Mouse (Mus musculus): ENCODE results near the gene Gramd4. TPM values are rescaled to one million over a fixed set of nuclear protein-coding genes. Genes with fewer than 3 reads are reported as not detected.

The Gramd4 gene
- total and polyA plus RNA-seq, 3 experiments: 23.2 to 56.8 (median 33.4) TPM

GRCm38 (mm10) chr15:86059835-86060380 lies 2.4 kb downstream of the Gramd4 start:
- H3K36me3 ChIP-seq (replicated peaks): peaks cover 48% of the 10 kb centered on the region
- H3K9me3 ChIP-seq (replicated peaks): peaks cover 8% of the 10 kb centered on the region
- peaks cover 92% of the 10 kb centered on the region for H3K4me1 ChIP-seq (ENCODE audit: insufficient read depth, low read depth, low read length)
- no peak for ATAC-seq (ENCODE audit: extremely low read depth, insufficient number of reproducible peaks, low FRiP score, poor library complexity, severe bottlenecking)
- DNase-seq (ENCODE audit: low spot score): no peak
- TF ChIP-seq GATA1 (IDR thresholded peaks at IDR 0.05; ENCODE audit: borderline replicate concordance, low read length): no peak
- no peak for TF ChIP-seq GATA2 (IDR thresholded peaks at IDR 0.05; ENCODE audit: borderline replicate concordance, low read depth, low read length)
- no peak for TF ChIP-seq CTCF (IDR thresholded peaks at IDR 0.05; ENCODE audit: low read depth, low read length)
- no peak for TF ChIP-seq TAL1 (conservative IDR thresholded peaks at IDR 0.05; ENCODE audit: low read depth, low read length)
- TF ChIP-seq POLR2AphosphoS5 (IDR thresholded peaks at IDR 0.05; ENCODE audit: insufficient replicate concordance, low read depth, low read length): no peak
- H3K27me3 ChIP-seq (ENCODE audit: insufficient read depth, low read length): no peaks in the 10 kb centered on the region
- peak overlapping the region; percentile 97 for H3K4me3 ChIP-seq (ENCODE audit: low read depth, low read length)

GRCm38 (mm10) chr15:86060581-86060980 lies 3.1 kb downstream of the Gramd4 start:
- H3K4me1 ChIP-seq (ENCODE audit: insufficient read depth, low read depth, low read length): peaks cover 92% of the 10 kb centered on the region
- peaks cover 8% of the 10 kb centered on the region for H3K9me3 ChIP-seq (replicated peaks)
- TF ChIP-seq POLR2AphosphoS5 (IDR thresholded peaks at IDR 0.05; ENCODE audit: insufficient replicate concordance, low read depth, low read length) (no peak), GATA1 (IDR thresholded peaks at IDR 0.05; ENCODE audit: borderline replicate concordance, low read length) (no peak), TAL1 (conservative IDR thresholded peaks at IDR 0.05; ENCODE audit: low read depth, low read length) (no peak), CTCF (IDR thresholded peaks at IDR 0.05; ENCODE audit: low read depth, low read length) (no peak), GATA2 (IDR thresholded peaks at IDR 0.05; ENCODE audit: borderline replicate concordance, low read depth, low read length) (no peak)
- no peak for DNase-seq (ENCODE audit: low spot score)
- no peaks in the 10 kb centered on the region for H3K27me3 ChIP-seq (ENCODE audit: insufficient read depth, low read length)
- ATAC-seq (ENCODE audit: extremely low read depth, insufficient number of reproducible peaks, low FRiP score, poor library complexity, severe bottlenecking): no peak
- H3K4me3 ChIP-seq (ENCODE audit: low read depth, low read length): peak overlapping the region; percentile 97; the same call in 1 of the 2 replicates
- peaks cover 54% of the 10 kb centered on the region for H3K36me3 ChIP-seq (replicated peaks)

GRCm38 (mm10) chr15:86061221-86061620 lies 3.7 kb downstream of the Gramd4 start:
- peaks cover 60% of the 10 kb centered on the region for H3K36me3 ChIP-seq (replicated peaks)
- peaks cover 8% of the 10 kb centered on the region for H3K9me3 ChIP-seq (replicated peaks)
- ATAC-seq (ENCODE audit: extremely low read depth, insufficient number of reproducible peaks, low FRiP score, poor library complexity, severe bottlenecking) (no peak), DNase-seq (ENCODE audit: low spot score) (no peak)
- TF ChIP-seq POLR2AphosphoS5 (IDR thresholded peaks at IDR 0.05; ENCODE audit: insufficient replicate concordance, low read depth, low read length): no peak
- TF ChIP-seq GATA2 (IDR thresholded peaks at IDR 0.05; ENCODE audit: borderline replicate concordance, low read depth, low read length): no peak
- TF ChIP-seq GATA1 (IDR thresholded peaks at IDR 0.05; ENCODE audit: borderline replicate concordance, low read length): no peak
- TF ChIP-seq CTCF (IDR thresholded peaks at IDR 0.05; ENCODE audit: low read depth, low read length): no peak
- TF ChIP-seq TAL1 (conservative IDR thresholded peaks at IDR 0.05; ENCODE audit: low read depth, low read length): no peak
- peak overlapping the region; percentile 97; the same call in 1 of the 2 replicates for H3K4me3 ChIP-seq (ENCODE audit: low read depth, low read length)
- no peaks in the 10 kb centered on the region for H3K27me3 ChIP-seq (ENCODE audit: insufficient read depth, low read length)
- H3K4me1 ChIP-seq (ENCODE audit: insufficient read depth, low read depth, low read length): peaks cover 91% of the 10 kb centered on the region

GRCm38 (mm10) chr15:86061848-86062481 lies 4.5 kb downstream of the Gramd4 start:
- ATAC-seq (ENCODE audit: extremely low read depth, insufficient number of reproducible peaks, low FRiP score, poor library complexity, severe bottlenecking) (no peak), DNase-seq (ENCODE audit: low spot score) (no peak)
- H3K27me3 ChIP-seq (ENCODE audit: insufficient read depth, low read length): no peaks in the 10 kb centered on the region
- H3K4me3 ChIP-seq (ENCODE audit: low read depth, low read length): peak overlapping the region; percentile 97; the same call in 1 of the 2 replicates
- H3K36me3 ChIP-seq (replicated peaks): peaks cover 67% of the 10 kb centered on the region
- peaks cover 2% of the 10 kb centered on the region; the same call in 1 of the 2 replicates for H3K9me3 ChIP-seq (replicated peaks)
- TF ChIP-seq GATA2 (IDR thresholded peaks at IDR 0.05; ENCODE audit: borderline replicate concordance, low read depth, low read length) (no peak), CTCF (IDR thresholded peaks at IDR 0.05; ENCODE audit: low read depth, low read length) (no peak), POLR2AphosphoS5 (IDR thresholded peaks at IDR 0.05; ENCODE audit: insufficient replicate concordance, low read depth, low read length) (no peak), TAL1 (conservative IDR thresholded peaks at IDR 0.05; ENCODE audit: low read depth, low read length) (no peak), GATA1 (IDR thresholded peaks at IDR 0.05; ENCODE audit: borderline replicate concordance, low read length) (no peak)
- H3K4me1 ChIP-seq (ENCODE audit: insufficient read depth, low read depth, low read length): peaks cover 92% of the 10 kb centered on the region

DNA sequence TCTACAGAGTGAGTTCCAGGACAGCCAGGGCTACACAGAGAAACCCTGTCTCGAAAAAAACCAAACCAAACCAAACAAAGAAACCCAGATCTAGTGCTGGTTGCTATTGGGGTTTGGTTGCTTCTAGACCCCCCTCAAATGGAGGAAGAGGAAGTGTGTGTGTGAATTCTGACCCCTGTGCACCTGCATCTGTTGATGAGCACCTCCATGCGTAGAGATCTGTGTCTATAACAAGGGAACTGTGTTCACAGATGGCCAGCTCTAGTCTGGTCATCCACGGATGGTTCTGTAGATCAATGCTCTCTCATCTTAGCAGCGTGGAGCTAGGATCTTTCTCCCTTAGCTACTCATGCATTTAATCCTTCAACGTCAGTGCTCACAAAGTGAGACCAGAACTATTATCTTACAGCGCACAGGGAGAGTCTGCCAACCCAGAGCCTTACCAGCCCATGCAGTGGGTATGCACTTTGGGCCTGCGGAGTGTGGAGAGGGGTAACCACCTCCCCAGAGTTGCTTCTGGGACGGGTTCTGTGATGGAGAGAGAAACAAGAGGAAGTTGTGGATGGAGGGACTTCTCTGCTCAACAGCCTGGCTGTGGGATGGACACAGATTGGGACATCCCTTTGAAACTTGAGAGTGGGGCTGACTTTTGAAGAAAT lies 6.8 kb downstream of the Gramd4 start:
- DNase-seq (ENCODE audit: low spot score) (no peak), ATAC-seq (ENCODE audit: extremely low read depth, insufficient number of reproducible peaks, low FRiP score, poor library complexity, severe bottlenecking) (no peak)
- peak overlapping the region; percentile 60; the same call in 1 of the 2 replicates for H3K4me3 ChIP-seq (ENCODE audit: low read depth, low read length)
- peaks cover 90% of the 10 kb centered on the region for H3K36me3 ChIP-seq (replicated peaks)
- no peaks in the 10 kb centered on the region for H3K27me3 ChIP-seq (ENCODE audit: insufficient read depth, low read length)
- TF ChIP-seq TAL1 (conservative IDR thresholded peaks at IDR 0.05; ENCODE audit: low read depth, low read length): no peak
- no peak for TF ChIP-seq CTCF (IDR thresholded peaks at IDR 0.05; ENCODE audit: low read depth, low read length)
- no peak for TF ChIP-seq POLR2AphosphoS5 (IDR thresholded peaks at IDR 0.05; ENCODE audit: insufficient replicate concordance, low read depth, low read length)
- no peak for TF ChIP-seq GATA2 (IDR thresholded peaks at IDR 0.05; ENCODE audit: borderline replicate concordance, low read depth, low read length)
- no peak for TF ChIP-seq GATA1 (IDR thresholded peaks at IDR 0.05; ENCODE audit: borderline replicate concordance, low read length)
- peaks cover 98% of the 10 kb centered on the region for H3K4me1 ChIP-seq (ENCODE audit: insufficient read depth, low read depth, low read length)
- no peaks in the 10 kb centered on the region for H3K9me3 ChIP-seq (replicated peaks)

DNA sequence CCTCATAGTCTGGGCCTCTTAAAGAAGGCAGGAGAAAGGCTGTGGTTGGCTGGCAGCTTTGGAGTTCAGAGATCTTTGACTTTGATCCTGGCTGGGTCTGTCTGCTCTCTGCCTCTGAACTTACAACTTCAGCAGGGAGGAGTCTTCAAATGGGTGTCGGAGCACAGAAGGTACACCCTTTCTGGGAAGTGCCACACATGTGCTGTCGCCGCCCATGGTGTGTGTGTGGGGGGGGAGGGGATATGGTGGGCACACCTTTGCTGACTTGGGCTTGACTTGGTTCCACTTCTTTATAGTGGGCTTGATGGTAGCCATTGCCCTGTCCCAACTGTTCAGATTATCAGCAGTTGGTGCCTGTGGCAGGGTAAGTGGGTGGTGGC lies 7.3 kb downstream of the Gramd4 start:
- H3K4me1 ChIP-seq (ENCODE audit: insufficient read depth, low read depth, low read length): peaks cover 98% of the 10 kb centered on the region
- H3K36me3 ChIP-seq (replicated peaks): peaks cover 95% of the 10 kb centered on the region

More for the DNA sequence above, 7.3 kb downstream of the Gramd4 start:
- Histone ChIP-seq H3K9me3 (replicated peaks) (no peaks in the 10 kb centered on the region), H3K27me3 (ENCODE audit: insufficient read depth, low read length) (no peaks in the 10 kb centered on the region), H3K4me3 (ENCODE audit: low read depth, low read length) (peak overlapping the region; percentile 60; the same call in 1 of the 2 replicates)
- ATAC-seq (ENCODE audit: extremely low read depth, insufficient number of reproducible peaks, low FRiP score, poor library complexity, severe bottlenecking) (0 out of 2 replicates have a peak, but pooled peaks have one; percentile 35), DNase-seq (ENCODE audit: low spot score) (no peak)
- TF ChIP-seq POLR2AphosphoS5 (IDR thresholded peaks at IDR 0.05; ENCODE audit: insufficient replicate concordance, low read depth, low read length) (no peak), GATA1 (IDR thresholded peaks at IDR 0.05; ENCODE audit: borderline replicate concordance, low read length) (no peak), CTCF (IDR thresholded peaks at IDR 0.05; ENCODE audit: low read depth, low read length) (no peak), GATA2 (IDR thresholded peaks at IDR 0.05; ENCODE audit: borderline replicate concordance, low read depth, low read length) (no peak)

Data from G1E (cell line).